Mouse (Mus musculus) heart, adult 2 months (tissue): ENCODE data around the gene Samd10. TPM values are rescaled to one million over a fixed set of nuclear protein-coding genes. Genes with fewer than 3 reads are reported as not detected.
A peak's percentile ranks its signal among the peaks of the same experiment; 100 is the strongest.

ENCODE experiments used
- DNase-seq, 2 experiments: peaks; one replicate each; pipeline ENCODE4 v3.0.0; 2021
- H3K27ac ChIP-seq: fragments of 200-600 bp; 2 replicates; pipeline ENCODE4 v1.8.1; 2022
- H3K27me3 ChIP-seq: fragments of 200-500 bp; 2 replicates; pipeline ENCODE4 v1.6.1; 2012; ENCODE audit warnings: mild to moderate bottlenecking, low read length, inconsistent platforms, mixed read lengths; ENCODE audit not compliant: control insufficient read depth, insufficient read depth
- H3K36me3 ChIP-seq: fragments of 200-500 bp; 2 replicates; pipeline ENCODE4 v1.6.1; 2012; ENCODE audit warnings: low read length, inconsistent platforms; ENCODE audit not compliant: control insufficient read depth, insufficient read depth
- H3K4me1 ChIP-seq: fragments of 200-500 bp; 2 replicates; pipeline ENCODE4 v1.6.1; 2011; ENCODE audit warnings: low read length; ENCODE audit not compliant: control insufficient read depth, insufficient read depth
- H3K4me3 ChIP-seq: fragments of 200-600 bp; 2 replicates; pipeline ENCODE4 v1.8.1; 2022
- H3K79me2 ChIP-seq: fragments of 200-500 bp; replicated peaks from 2 replicates; pipeline ENCODE4 v1.6.1; 2012; ENCODE audit warnings: mild to moderate bottlenecking, inconsistent platforms, low read length, moderate library complexity, mixed read lengths; ENCODE audit not compliant: control insufficient read depth, insufficient read depth
- H3K9ac ChIP-seq: fragments of 200-500 bp; 2 replicates; pipeline ENCODE4 v1.6.1; 2012; ENCODE audit warnings: low read depth, mild to moderate bottlenecking, control low read depth, inconsistent platforms, low read length, mixed read lengths
- CTCF ChIP-seq: fragments of 200-600 bp; IDR thresholded peaks from 2 replicates; pipeline ENCODE4 v1.8.1; 2022; ENCODE audit warnings: antibody characterized with exemption, mild to moderate bottlenecking, moderate library complexity
- EP300 ChIP-seq: fragments of 200-500 bp; IDR thresholded peaks from 2 replicates; pipeline ENCODE4 v1.6.1; 2011; ENCODE audit warnings: low read depth, low read length, control low read depth; ENCODE audit not compliant: insufficient read depth
- POLR2A ChIP-seq: fragments of 200-500 bp; IDR thresholded peaks from 2 replicates; pipeline ENCODE4 v1.6.1; 2011; ENCODE audit warnings: mild to moderate bottlenecking, low read depth, low read length, control low read depth; ENCODE audit not compliant: insufficient read depth
- WGBS: fragments of 180-500 bp; shearing (Covaris S2); methylation state at CpG from one replicate; pipeline ENCODE4 v1.1.7; 2018; 5-methylcytosine and 5-hydroxymethylcytosine counted together
- intact Hi-C: fragments of 180-260 bp; cut with DNase I; formaldehyde crosslinking; loops from one replicate; pipeline ENCODE4 v1.15.1; 2025
- polyA plus RNA-seq: library from polyadenylated mRNA; depleted of rRNA; stranded (reverse); fragments of >200 nt; gene quantifications from 2 replicates; pipeline ENCODE4 v1.2.3, GENCODE M21; 2012
- total RNA-seq, 2 experiments: library from RNA; stranded (reverse); gene quantifications; 2 replicates each; pipeline ENCODE4 v1.2.3; 2021

The Samd10 gene
- total and polyA plus RNA-seq, 3 experiments = 1.0 to 5.1 (median 1.6) TPM

DNA sequence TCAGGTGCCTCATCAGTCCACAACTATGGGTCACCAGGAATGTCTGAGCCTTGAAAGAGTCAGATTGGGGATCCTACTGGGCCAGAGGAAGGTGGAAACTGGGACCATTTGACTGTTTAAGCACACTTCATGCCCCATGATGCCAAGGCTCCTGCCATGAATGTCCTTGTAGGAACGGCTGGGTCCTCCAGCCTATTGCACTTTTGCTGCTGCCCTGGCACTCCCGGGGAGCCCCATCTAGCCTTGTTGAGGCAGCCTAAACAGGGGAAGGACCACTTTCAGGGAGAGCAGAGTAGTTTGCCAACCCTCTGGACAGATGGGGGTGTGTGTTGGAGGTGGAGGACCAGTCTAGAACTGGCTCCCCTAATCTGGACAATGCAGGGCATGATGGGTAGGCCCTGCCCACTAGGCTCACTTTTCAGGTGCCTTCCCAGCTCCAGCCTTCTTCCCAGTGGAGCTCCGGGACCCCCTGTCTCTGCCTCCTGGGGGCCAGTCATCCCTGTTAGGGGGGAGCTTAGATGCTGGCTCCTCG, 14.5 kb downstream of the Samd10 start, which contains the start of gene Uckl1:
Gene Uckl1 (minus strand): TSS at position 482 of the 532 bp plus-strand sequence.
- H3K27ac ChIP-seq = no peak within 1 kb of the TSS
- H3K4me1 ChIP-seq = 0 out of 2 replicates have a peak, but pooled peaks cover 1% of the 10 kb centered on the region
- intact Hi-C loops = loop anchor here (10.0 kb wide), 1 partner anchor 400 kb away; the partner anchor contains the start of gene Ppdpf
- no peaks in the 10 kb centered on the region for H3K79me2 ChIP-seq
- no peaks in the 10 kb centered on the region for H3K36me3 ChIP-seq
- no peak within 1 kb of the TSS for H3K9ac ChIP-seq
- H3K27me3 ChIP-seq = no peaks in the 10 kb centered on the region
- 86% methylated on average over 4 of the region's 4 CpGs for WGBS
- DNase-seq = no peak
- no peak within 1 kb of the TSS for H3K4me3 ChIP-seq
- TF ChIP-seq CTCF = no peak
- TF ChIP-seq POLR2A = no peak
- no peak for TF ChIP-seq EP300

GRCm38 (mm10) chr2:181583460-181584257, 15.4 kb downstream of the Samd10 start:
- Histone ChIP-seq H3K4me1 (peaks cover 2% of the 10 kb centered on the region; the same call in 1 of the 2 replicates), H3K36me3 (no peaks in the 10 kb centered on the region), H3K9ac (no peak overlapping the region), H3K79me2 (no peaks in the 10 kb centered on the region), H3K27me3 (no peaks in the 10 kb centered on the region), H3K27ac (no peak overlapping the region), H3K4me3 (no peak overlapping the region)
- DNase-seq = no peak
- intact Hi-C loops = loop anchor here (10.0 kb wide), 1 partner anchor 399 kb away; the partner anchor contains the start of gene Ppdpf
- 91% methylated on average over 3 of the region's 3 CpGs for WGBS
- TF ChIP-seq CTCF (no peak), POLR2A (no peak), EP300 (no peak)

GRCm38 (mm10) chr2:181582939-181583338, 16.1 kb downstream of the Samd10 start:
- 73% methylated on average over 1 of the region's 1 CpGs for WGBS
- DNase-seq = peak in 1 of 2 experiments; percentile 5
- H3K79me2 ChIP-seq = no peaks in the 10 kb centered on the region
- H3K9ac ChIP-seq = no peak overlapping the region
- H3K27ac ChIP-seq = no peak overlapping the region
- H3K36me3 ChIP-seq = no peaks in the 10 kb centered on the region
- H3K4me3 ChIP-seq = no peak overlapping the region
- H3K4me1 ChIP-seq = peaks cover 5% of the 10 kb centered on the region; the same call in 1 of the 2 replicates
- no peaks in the 10 kb centered on the region for H3K27me3 ChIP-seq
- intact Hi-C loops = loop anchor here (10.0 kb wide), 1 partner anchor 398 kb away; the partner anchor contains the start of gene Ppdpf
- TF ChIP-seq EP300 (no peak), POLR2A (no peak), CTCF (no peak)

GRCm38 (mm10) chr2:181582358-181582757, 16.7 kb downstream of the Samd10 start:
- Histone ChIP-seq H3K36me3 (no peaks in the 10 kb centered on the region), H3K79me2 (no peaks in the 10 kb centered on the region), H3K27ac (no peak overlapping the region; the same call in 1 of the 2 replicates), H3K27me3 (no peaks in the 10 kb centered on the region), H3K4me1 (peaks cover 5% of the 10 kb centered on the region; the same call in 1 of the 2 replicates), H3K9ac (no peak overlapping the region), H3K4me3 (no peak overlapping the region)
- TF ChIP-seq EP300 (no peak), CTCF (no peak), POLR2A (no peak)
- intact Hi-C loops = loop anchor here (10.0 kb wide), 1 partner anchor 398 kb away; the partner anchor contains the start of gene Ppdpf
- peak in 1 of 2 experiments; percentile 6 for DNase-seq
- WGBS = 95% methylated on average over 2 of the region's 2 CpGs

DNA sequence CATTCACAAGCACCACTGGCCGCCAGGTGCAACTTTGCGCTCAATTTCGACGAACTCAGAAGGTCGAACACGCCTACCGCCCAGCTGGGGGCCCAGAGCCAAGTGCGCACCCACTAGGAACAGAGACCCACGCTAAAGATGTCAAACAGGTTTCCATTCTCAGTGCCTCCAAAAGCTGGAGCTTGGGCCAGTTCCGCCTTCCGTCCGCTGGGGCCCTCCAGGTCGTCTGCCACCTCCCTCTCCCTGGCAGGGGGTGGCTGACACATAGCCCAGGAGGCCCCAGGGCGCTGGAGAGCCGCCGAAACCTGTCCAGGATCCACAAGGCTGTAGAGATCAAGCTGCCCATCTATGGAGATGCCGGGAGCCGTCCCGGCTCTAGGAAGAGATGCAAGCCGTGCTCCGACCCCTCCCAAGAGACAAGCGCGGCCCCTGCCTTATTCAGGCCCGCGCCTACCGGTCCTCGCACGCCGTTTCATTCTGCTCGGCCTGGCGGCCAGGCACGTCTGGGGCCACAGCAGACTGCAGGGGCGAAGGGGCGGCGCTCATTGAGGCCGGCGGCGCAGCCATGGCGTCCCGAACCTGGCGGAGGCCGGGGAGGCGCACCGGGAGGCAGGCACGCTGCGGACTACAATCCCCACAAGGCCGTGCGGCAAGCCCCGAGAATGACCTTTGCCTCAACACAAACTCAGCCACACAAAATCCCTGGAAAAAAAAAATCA, 17.5 kb downstream of the Samd10 start:
- Histone ChIP-seq H3K79me2 (no peaks in the 10 kb centered on the region), H3K4me1 (peaks cover 6% of the 10 kb centered on the region; the same call in 1 of the 2 replicates), H3K27ac (peak overlapping the region; percentile 90), H3K9ac (peak overlapping the region; percentile 80), H3K27me3 (no peaks in the 10 kb centered on the region), H3K36me3 (no peaks in the 10 kb centered on the region), H3K4me3 (peak overlapping the region; percentile 80)
- TF ChIP-seq EP300 = no peak
- peak; percentile 27 for TF ChIP-seq CTCF
- peak; percentile 66 for TF ChIP-seq POLR2A
- under 1% methylated on average over 49 of the region's 49 CpGs for WGBS
- peak; percentile 91 for DNase-seq
- intact Hi-C loops = loop anchor here (1.0 to 10.0 kb wide), 2 partner anchors 59 to 397 kb away; partner anchors contain the start of gene Ppdpf
